Mouse (Mus musculus): Measurements from ENCODE around the gene Pkp2.

GRCm38 (mm10) chr16:16260882-16261281, 47.8 kb downstream of the Pkp2 start:
- TF ChIP-seq POLR2A (IDR thresholded peaks at IDR 0.05; ENCODE audit: low read depth, low read length) = no peak
- TF ChIP-seq CTCF (IDR thresholded peaks at IDR 0.05; ENCODE audit: extremely low read depth, insufficient read length, insufficient replicate concordance, low read depth, low read length) = no peak

All from small intestine, adult 2 months (tissue).